Mouse (Mus musculus) kidney, adult 2 months (tissue): ENCODE measurements around the gene Prmt1.

Experiments
- CTCF ChIP-seq: fragments of 200-500 bp; conservative IDR thresholded peaks from 2 replicates; pipeline ENCODE4 v1.5.1; 2011; ENCODE audit warnings: low read depth, mild to moderate bottlenecking, control low read depth, low read length, moderate library complexity, mixed read lengths; ENCODE audit not compliant: insufficient read depth, insufficient read length
- POLR2A ChIP-seq: fragments of 200-500 bp; IDR thresholded peaks from one replicate; pipeline ENCODE4 v1.6.1; 2011; ENCODE audit warnings: low read depth, low read length, control low read depth

GRCm38 (mm10) chr7:44997231-44997939, 11.0 kb upstream of the Prmt1 start, which contains the start of gene Irf3:
- no peak for TF ChIP-seq CTCF
- no peak for TF ChIP-seq POLR2A
